Mouse (Mus musculus): Measurements from ENCODE around the gene Dcst2. TPM values are rescaled to one million over a fixed set of nuclear protein-coding genes. Genes with fewer than 3 reads are reported as not detected.

The Dcst2 gene
- polyA plus RNA-seq, 2 experiments: 0.03 to 0.04 TPM

- Histone ChIP-seq H3K9ac (replicated peaks) (no peak overlapping the region), H3K27me3 (ENCODE audit: control insufficient read depth, insufficient read depth, low read length) (peaks cover under 1% of the 10 kb centered on the region), H3K4me2 (ENCODE audit: low read depth) (no peak overlapping the region), H3K36me3 (replicated peaks; ENCODE audit: control insufficient read depth, insufficient read depth, low read depth) (no peaks in the 10 kb centered on the region), H3K4me1 (replicated peaks; ENCODE audit: control insufficient read depth in 2 of 2, insufficient read depth in 2 of 2, low read length in 1 of 2) (no peaks in the 10 kb centered on the region), H3K9me3 (ENCODE audit: control insufficient read depth, low read length) (no peaks in the 10 kb centered on the region), H3K27ac (no peak overlapping the region), H3K4me3 (ENCODE audit: insufficient read depth in 1 of 2, low read depth in 2 of 2, low read length in 2 of 2) (no peak overlapping the region)
- DNase-seq (ENCODE audit: low read depth in 3 of 3, low spot score in 3 of 3) (no peak), ATAC-seq (ENCODE audit: insufficient read depth) (no peak)
- TF ChIP-seq EP300 (IDR thresholded peaks at IDR 0.05; ENCODE audit: low read depth): no peak
- no peak for TF ChIP-seq CTCF (IDR thresholded peaks at IDR 0.05; ENCODE audit: low read depth)
- WGBS (ENCODE audit: insufficient replicate concordance): 74% methylated on average over 7 of the region's 7 CpGs
Observed at GRCm38 (mm10) chr3:89343279-89343678, 18.5 kb upstream of the Dcst2 start.

DNA sequence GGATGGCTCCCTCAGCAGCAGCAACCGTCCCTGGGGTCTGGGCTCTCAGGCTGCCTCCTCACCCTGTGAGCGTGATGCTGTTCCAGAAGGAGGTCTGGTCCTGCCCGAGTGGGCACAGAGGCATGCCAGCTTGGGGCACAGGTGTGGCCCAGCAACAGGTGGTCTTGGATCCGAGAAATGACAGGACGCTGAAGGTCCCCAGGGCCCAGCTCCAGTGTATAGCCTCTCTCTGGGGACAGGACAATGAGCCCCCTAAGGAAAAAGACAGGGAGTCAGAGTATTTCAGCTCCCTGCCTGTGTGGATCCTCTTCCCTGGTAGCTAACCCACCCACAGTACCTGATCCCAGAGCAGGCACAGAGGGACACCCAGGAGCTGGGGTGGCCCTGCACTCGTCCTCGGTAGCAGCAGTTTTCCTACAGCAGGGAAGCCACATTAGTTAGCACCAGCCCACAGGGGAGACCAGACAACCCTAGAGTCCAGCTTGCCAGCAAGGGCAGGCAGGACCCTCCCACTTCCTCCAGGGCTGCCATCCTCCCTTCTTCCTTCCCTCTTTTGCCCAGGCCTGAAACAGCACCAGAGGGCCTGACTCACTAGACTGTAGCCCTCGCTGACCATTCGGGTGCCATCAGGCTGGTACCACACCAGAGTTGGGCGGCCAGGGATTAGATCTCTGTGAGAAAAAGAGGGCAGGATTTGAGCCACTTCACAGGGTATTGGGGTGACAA, 14.8 kb upstream of the Dcst2 start:
- Histone ChIP-seq H3K36me3 (replicated peaks; ENCODE audit: control insufficient read depth, insufficient read depth, low read depth) (no peaks in the 10 kb centered on the region), H3K4me3 (ENCODE audit: insufficient read depth in 1 of 2, low read depth in 2 of 2, low read length in 2 of 2) (no peak overlapping the region), H3K4me2 (ENCODE audit: low read depth) (no peak overlapping the region), H3K4me1 (replicated peaks; ENCODE audit: control insufficient read depth in 2 of 2, insufficient read depth in 2 of 2, low read length in 1 of 2) (no peaks in the 10 kb centered on the region; a peak in 1 of 4 replicates), H3K27me3 (ENCODE audit: control insufficient read depth, insufficient read depth, low read length) (peaks cover 29% of the 10 kb centered on the region), H3K27ac (no peak overlapping the region), H3K9me3 (ENCODE audit: control insufficient read depth, low read length) (no peaks in the 10 kb centered on the region), H3K9ac (replicated peaks) (no peak overlapping the region)
- no peak for ATAC-seq (ENCODE audit: insufficient read depth)
- TF ChIP-seq CTCF (IDR thresholded peaks at IDR 0.05; ENCODE audit: low read depth): no peak
- TF ChIP-seq EP300 (IDR thresholded peaks at IDR 0.05; ENCODE audit: low read depth): no peak
- WGBS (ENCODE audit: insufficient replicate concordance): 51% methylated on average over 10 of the region's 10 CpGs
- no peak for DNase-seq (ENCODE audit: low read depth in 3 of 3, low spot score in 3 of 3)

- Histone ChIP-seq H3K9ac (replicated peaks) (no peak overlapping the region), H3K36me3 (replicated peaks; ENCODE audit: control insufficient read depth, insufficient read depth, low read depth) (no peaks in the 10 kb centered on the region), H3K4me1 (replicated peaks; ENCODE audit: control insufficient read depth in 2 of 2, insufficient read depth in 2 of 2, low read length in 1 of 2) (no peaks in the 10 kb centered on the region; a peak in 1 of 4 replicates), H3K4me2 (ENCODE audit: low read depth) (no peak overlapping the region), H3K9me3 (ENCODE audit: control insufficient read depth, low read length) (no peaks in the 10 kb centered on the region), H3K27me3 (ENCODE audit: control insufficient read depth, insufficient read depth, low read length) (peaks cover 29% of the 10 kb centered on the region), H3K4me3 (ENCODE audit: insufficient read depth in 1 of 2, low read depth in 2 of 2, low read length in 2 of 2) (no peak overlapping the region), H3K27ac (no peak overlapping the region)
- no peak for DNase-seq (ENCODE audit: low read depth in 3 of 3, low spot score in 3 of 3)
- no peak for TF ChIP-seq CTCF (IDR thresholded peaks at IDR 0.05; ENCODE audit: low read depth)
- no peak for TF ChIP-seq EP300 (IDR thresholded peaks at IDR 0.05; ENCODE audit: low read depth)
- WGBS (ENCODE audit: insufficient replicate concordance): 17% methylated on average over 1 of the region's 1 CpGs
- ATAC-seq (ENCODE audit: insufficient read depth): no peak
Observed at GRCm38 (mm10) chr3:89347916-89348315, 13.9 kb upstream of the Dcst2 start.

DNA sequence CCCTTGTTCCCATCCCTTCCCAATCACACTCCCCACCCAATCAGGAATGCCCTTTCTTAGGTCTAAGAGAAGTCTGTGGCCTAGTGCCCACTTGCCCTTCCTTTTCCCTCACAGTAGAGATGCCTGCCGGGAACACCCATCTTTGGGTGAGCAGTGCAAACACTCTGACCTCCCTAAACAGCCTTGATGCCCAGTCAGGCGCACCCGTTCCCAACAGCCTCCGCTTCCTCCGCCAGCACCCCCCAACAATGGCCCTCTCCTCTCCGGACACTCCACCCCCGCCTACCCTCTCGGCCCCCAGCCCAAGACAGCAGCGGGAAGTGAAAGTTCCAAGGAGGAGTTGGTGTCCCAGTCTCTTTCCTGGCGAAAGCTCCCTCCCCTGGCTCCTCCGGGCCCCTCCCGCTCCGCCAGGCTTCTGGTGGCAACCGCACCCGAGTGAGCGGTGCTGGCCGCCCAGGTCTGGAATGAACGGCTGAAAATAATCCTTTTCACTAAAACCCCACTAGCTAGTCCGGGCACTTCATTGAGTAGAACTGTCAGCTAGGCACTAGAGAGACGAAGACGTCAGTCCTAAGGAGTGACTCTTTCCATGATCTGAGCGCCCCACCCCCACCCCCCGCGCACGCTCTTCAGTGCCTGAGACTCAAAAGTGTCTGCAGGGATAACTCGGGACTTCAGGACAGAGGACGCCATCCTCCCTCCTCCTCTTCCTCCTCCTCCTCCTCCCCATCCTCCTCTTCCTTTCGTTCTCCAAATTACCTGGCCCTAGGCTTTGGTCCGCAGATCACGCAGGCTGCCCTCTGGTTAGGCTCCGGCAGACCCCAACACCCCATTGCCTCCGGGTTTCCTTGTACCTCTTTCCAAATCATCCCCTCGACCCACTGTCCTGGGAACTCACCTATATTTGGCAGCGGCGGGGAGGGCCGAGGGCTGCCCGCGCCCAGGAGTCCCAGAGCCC, 12.6 kb upstream of the Dcst2 start:
- TF ChIP-seq EP300 (IDR thresholded peaks at IDR 0.05; ENCODE audit: low read depth): no peak
- TF ChIP-seq CTCF (IDR thresholded peaks at IDR 0.05; ENCODE audit: low read depth): no peak
- Histone ChIP-seq H3K9me3 (ENCODE audit: control insufficient read depth, low read length) (no peaks in the 10 kb centered on the region), H3K36me3 (replicated peaks; ENCODE audit: control insufficient read depth, insufficient read depth, low read depth) (no peaks in the 10 kb centered on the region), H3K27ac (no peak overlapping the region), H3K27me3 (ENCODE audit: control insufficient read depth, insufficient read depth, low read length) (peaks cover 29% of the 10 kb centered on the region), H3K4me2 (ENCODE audit: low read depth) (peak overlapping the region; percentile 71), H3K4me1 (replicated peaks; ENCODE audit: control insufficient read depth in 2 of 2, insufficient read depth in 2 of 2, low read length in 1 of 2) (no peaks in the 10 kb centered on the region; a peak in 1 of 4 replicates), H3K4me3 (ENCODE audit: insufficient read depth in 1 of 2, low read depth in 2 of 2, low read length in 2 of 2) (peak overlapping the region; percentile 41 to 57), H3K9ac (replicated peaks) (no peak overlapping the region)
- ATAC-seq (ENCODE audit: insufficient read depth) (no peak; the same call in 1 of the 2 replicates), DNase-seq (ENCODE audit: low read depth in 3 of 3, low spot score in 3 of 3) (no peak)
- WGBS (ENCODE audit: insufficient replicate concordance): 3% methylated on average over 38 of the region's 38 CpGs

Data from liver, embryonic 14.5 days (tissue).